Mouse (Mus musculus) inflammation-experienced regulatory T-cells (primary cell): ENCODE measurements around the gene Pcnt. TPM values are rescaled to one million over a fixed set of nuclear protein-coding genes. Genes with fewer than 3 reads are reported as not detected.

Source experiments
- polyA plus RNA-seq, 2 experiments: library from polyadenylated mRNA; unstranded; fragments of 100-300 nt; shearing (Covaris generic); gene quantifications; one replicate each; pipeline ENCODE4 v1.2.1; 2017

Gene Pcnt
- 10 to 100 TPM; 16.0 to 21.4 TPM for polyA plus RNA-seq

DNA sequence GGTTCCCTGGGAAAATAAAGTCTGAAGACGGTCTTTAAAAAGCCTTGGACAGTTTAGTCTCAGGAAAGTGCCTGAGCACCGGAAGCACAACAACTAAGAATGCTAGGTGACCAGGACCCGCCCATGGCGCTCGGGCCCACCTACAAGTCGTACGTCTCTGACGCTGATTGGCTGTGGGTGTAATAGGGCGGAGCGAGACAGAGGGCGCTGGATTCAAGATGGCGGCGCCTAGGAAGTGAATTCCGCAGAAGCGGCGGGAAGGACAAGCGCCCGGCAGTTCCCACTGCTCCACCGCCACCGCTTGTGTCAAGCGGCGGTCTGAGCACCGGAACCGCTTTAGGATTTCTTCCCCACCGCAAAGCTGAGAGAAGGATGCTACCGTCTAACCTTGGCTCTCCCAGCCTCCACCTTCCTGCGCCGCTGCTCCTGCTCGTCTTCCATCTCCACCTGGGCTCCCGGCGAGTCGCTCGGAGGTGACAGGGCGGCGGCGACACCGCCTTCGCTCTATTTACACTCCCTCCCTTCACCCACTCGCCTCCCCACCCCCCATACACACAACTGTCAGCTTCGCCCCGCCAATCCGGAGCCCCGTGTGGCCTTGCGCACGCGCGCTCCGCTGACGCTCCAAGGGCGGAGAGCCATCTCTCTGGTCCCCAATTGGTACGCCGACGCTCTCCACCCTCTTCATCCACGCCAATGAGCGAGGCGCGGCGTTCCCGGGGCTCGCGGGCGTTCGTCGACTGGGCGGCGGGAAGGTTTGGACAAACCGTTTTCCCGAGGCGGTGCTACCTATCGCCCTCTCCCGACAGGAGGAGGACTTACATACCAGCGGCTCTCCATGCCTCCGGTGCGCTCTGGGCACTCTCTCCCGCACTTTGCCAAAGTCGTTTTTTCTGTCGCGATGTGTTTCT, at the start of gene Pcnt:
Gene Pcnt (minus strand): TSS at position 609 of the 911 bp plus-strand sequence.

DNA sequence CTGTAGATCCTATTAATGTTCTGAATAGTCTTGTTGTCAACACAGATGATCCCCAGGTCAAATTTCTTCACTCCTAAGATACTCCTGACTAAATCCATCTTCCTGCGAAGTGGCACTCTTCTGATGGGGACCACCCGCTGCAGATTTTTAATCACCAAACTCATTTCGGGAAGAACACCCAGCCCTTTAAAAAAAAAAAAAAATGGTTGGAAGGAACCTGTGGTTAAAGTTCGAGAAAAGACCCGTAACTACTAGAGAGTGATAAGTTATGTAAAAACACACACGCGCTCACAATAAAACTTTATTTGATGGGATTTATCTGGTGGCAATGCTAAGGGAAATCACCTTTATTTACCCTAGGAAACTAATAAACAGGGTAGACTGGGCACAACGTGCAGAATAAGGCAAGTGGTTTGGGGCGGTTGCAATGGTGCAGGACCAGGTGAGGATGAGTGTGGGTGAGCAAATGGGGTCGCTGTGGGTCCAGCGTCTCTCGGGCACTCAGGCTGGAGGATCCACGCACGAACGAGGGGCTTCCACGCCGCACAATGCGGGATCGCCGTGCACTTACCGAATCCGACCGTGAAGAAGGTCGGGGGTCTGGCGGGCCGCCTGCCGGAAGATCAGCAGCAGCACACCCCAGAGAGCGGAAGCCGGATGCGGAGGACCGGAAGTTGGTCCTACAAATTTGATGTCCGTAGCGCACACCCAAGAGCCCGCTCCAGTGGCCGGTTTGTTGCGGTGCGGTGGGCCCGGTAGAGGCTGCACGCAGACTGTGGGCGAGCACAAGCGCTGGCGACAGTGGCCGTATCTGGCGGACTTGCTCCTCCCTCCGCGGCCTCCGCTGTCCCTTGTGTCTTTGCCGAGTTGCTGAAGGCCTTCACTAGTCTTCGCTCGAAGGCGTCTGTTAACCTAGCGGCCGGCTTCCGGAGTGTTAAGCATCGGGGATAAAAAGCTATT, 25.9 kb upstream of the Pcnt start, which contains the start of the genes Mcm3ap and Ybey:
Gene Mcm3ap (plus strand): TSS at position 725 of the 960 bp plus-strand sequence.
Gene Ybey (minus strand): TSS at position 912 of the 960 bp plus-strand sequence.

DNA sequence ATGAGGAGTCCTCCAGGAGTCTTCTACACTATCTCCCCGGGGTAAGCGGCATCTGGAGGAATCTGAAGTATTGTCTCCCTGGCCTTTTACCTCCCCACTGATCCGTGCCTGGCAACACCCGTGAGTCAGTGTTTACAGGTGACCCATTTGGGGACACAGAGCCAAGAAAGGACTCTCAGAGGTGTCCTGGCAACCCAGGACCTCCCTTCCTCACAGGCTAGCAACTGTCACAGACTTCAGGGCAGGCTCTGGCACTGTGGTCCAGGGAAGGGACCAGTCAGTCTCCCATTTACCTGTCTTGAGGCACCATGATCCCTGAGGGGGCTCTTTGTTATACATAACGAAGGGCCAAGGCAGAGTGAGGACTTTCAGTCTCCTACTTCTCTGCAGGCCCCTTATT, 6.3 kb upstream of the Pcnt start, which contains the start of gene 2610028H24Rik:
Gene 2610028H24Rik (plus strand): TSS at position 231 of the 400 bp plus-strand sequence.

DNA sequence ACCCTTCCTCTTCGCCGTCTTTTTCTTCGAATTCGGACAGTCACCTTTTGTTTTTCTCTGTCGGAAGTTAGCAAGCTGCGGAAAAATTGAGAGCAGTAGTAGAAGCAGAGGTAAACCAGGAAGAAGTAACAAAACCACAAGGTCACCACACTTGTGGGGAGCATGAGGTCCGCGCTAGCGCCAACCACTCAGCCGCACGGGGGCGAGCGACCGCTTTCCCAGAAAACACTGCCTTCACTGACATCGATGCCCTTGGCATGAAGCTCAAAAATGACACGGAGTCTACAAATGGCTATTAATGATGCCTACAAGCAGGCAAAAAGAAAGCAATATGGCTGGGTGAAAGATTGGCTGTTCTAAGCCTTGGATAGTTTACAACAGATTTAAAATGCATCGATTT, 2.3 kb downstream of the Pcnt start, which contains the start of gene AC141477.1:
Gene AC141477.1 (minus strand): TSS at position 164 of the 400 bp plus-strand sequence.

DNA sequence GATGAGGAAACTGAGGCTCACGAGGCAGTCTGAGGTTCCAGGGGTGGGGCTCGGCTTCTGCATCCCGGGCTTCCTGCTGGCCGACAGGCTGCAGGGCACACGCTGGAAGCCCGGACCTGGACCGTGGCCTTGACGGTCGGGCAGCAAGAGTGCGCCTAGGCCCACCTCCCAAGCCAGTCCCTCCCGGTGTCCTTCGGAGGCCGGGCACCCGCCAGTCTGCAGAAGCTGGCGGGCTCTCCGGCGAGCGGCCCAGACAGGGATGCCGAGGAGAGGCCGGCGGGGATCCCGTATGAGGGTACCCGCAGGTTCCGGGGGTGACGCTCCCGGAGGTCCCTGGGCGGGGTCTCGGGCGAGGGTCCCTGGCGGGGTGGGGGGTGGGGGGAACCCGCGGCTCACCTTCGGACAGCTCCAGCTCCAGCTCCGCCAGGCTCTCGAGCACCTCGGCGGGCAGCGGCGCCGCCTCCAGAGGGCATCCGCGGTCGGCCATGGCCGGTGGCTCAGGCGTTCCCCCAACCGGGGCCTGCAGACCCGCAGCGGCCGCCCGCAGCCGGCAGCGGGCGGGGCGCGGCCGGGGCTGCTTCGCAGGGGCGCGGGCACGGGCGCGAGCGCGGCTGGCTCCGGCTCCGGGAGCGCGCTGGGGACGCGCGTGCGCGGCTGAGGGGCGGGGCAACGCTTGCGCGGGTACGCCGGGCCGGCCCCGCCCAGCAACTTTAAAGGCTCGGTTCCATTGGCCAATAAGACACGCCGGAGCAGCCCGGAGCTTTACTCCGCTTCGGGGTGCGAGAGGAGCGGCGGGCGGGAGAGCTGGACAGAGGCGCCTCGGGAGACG, 97.7 kb downstream of the Pcnt start, which contains the start of gene Dip2a:
Gene Dip2a (minus strand): TSS at position 581 of the 829 bp plus-strand sequence.

Other genes with a start within 250 kb of the Pcnt start
- gene Prmt2, start 204.9 kb downstream of the Pcnt start, polyA plus RNA-seq = 10 to 100 TPM; 29.4 to 29.9 TPM
- 1 to 10 TPM in 1 of 2 experiments, under 1 TPM in 1; 0.20 to 1.0 TPM for gene S100b, start 188.9 kb downstream of the Pcnt start, polyA plus RNA-seq
- 1 to 10 TPM; 7.4 to 9.8 TPM for gene Dip2a, start 97.5 kb downstream of the Pcnt start, polyA plus RNA-seq
- gene AC141477.1, start 2.3 kb downstream of the Pcnt start, polyA plus RNA-seq = 10 to 100 TPM in 1 of 2 experiments, 1 to 10 TPM in 1; 8.4 to 19.2 TPM
- under 1 TPM; 0.13 to 0.62 TPM for gene 2610028H24Rik, start 6.3 kb upstream of the Pcnt start, polyA plus RNA-seq
- 10 to 100 TPM; 64.5 to 72.9 TPM for gene Mcm3ap, start 26.1 kb upstream of the Pcnt start, polyA plus RNA-seq
- 1 to 10 TPM; 3.4 to 9.9 TPM for gene Ybey, start 26.3 kb upstream of the Pcnt start, polyA plus RNA-seq
- 10 to 100 TPM; 10.6 to 22.3 TPM for gene Lss, start 88.8 kb upstream of the Pcnt start, polyA plus RNA-seq
- gene Spatc1l, start 119.5 kb upstream of the Pcnt start, polyA plus RNA-seq = under 1 TPM; 0.31 to 0.77 TPM
- gene Ftcd, start 132.9 kb upstream of the Pcnt start, polyA plus RNA-seq = under 1 TPM in 1 of 2 experiments, not detected in 1; 0.15 TPM
- under 1 TPM; 0.16 to 0.23 TPM for gene Col6a2, start 180.8 kb upstream of the Pcnt start, polyA plus RNA-seq